Mouse (Mus musculus) liver, postnatal 0 days (tissue): ENCODE data around the gene Map3k4.

Experiments used
- CTCF ChIP-seq: sonication (generic); IDR thresholded peaks from 2 replicates; pipeline ENCODE4 v1.5.1; 2016; ENCODE audit warnings: antibody characterized with exemption, low read depth
- EP300 ChIP-seq: IDR thresholded peaks from 2 replicates; pipeline ENCODE4 v1.6.1; 2016; ENCODE audit warnings: antibody characterized with exemption, low read depth, mild to moderate bottlenecking

- TF ChIP-seq CTCF (no peak), EP300 (no peak)
Observed at GRCm38 (mm10) chr17:12268538-12268937, 50.1 kb downstream of the Map3k4 start.
